Mouse (Mus musculus) monocyte, adult 5-6 weeks (primary cell): ENCODE measurements around the gene Stx19. TPM values are rescaled to one million over a fixed set of nuclear protein-coding genes. Genes with fewer than 3 reads are reported as not detected.

Experiments used
- ATAC-seq: fragments of 153-309, 156-312 bp; replicated peaks from 2 replicates; pipeline ENCODE4 v1.8.0; 2017; ENCODE audit warnings: mild to moderate bottlenecking; ENCODE audit not compliant: low TSS enrichment, insufficient number of reproducible peaks, severe bottlenecking, poor library complexity, low FRiP score
- total RNA-seq: library from RNA; stranded (forward); fragments of 200-1000, 200-491, 200-594 nt; gene quantifications from 3 replicates; pipeline ENCODE4 v1.2.3, GENCODE M21; 2017

Gene Stx19
- total RNA-seq, result 0.43 TPM in 1 of 3 replicates, not detected in the others

GRCm38 (mm10) chr16:62814491-62814890 lies at the start of gene Stx19:
Stx19 (plus strand) TSS chr16:62814676.
- no peak for ATAC-seq

GRCm38 (mm10) chr16:62773462-62773861 lies 41.0 kb upstream of the Stx19 start:
- no peak for ATAC-seq

DNA sequence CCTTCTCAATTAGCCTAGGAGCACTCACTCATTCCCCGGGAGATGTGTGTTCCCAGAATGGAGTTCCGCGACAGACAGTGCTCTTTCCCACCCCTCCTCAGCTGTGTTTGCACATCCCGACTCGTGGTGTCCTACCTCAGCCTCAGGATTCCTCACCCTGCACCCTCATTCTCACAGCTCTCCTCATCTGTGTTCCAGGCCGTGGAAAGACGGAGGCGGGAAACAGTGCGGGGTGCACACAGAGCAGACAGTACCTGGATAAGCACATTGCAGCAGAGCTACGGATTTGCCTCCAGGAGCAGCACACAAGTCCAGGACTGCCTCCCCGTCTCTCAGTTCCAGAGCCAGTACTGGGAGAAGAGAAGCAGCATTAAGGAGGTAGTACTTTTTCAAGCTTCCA lies 38.4 kb upstream of the Stx19 start:
- no peak for ATAC-seq

DNA sequence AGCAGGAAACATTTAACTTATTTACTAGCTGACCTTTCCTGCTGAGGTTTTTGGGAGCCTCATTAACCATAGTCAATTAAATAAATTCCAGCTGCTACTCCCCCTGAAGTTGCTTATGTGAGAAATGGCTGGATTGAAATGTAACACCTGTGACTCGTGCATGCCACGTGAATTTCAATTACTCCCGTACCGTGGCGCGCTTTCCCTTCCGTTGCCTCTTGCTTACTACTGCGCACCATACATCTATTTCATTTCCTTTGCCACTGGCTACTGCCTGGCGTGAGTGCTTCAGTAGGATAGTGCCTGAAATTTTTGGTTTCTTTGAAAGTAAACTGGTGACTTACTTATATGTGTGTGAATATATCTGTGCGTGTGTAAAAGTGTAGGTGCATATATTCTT lies 36.2 kb upstream of the Stx19 start:
- no peak for ATAC-seq

DNA sequence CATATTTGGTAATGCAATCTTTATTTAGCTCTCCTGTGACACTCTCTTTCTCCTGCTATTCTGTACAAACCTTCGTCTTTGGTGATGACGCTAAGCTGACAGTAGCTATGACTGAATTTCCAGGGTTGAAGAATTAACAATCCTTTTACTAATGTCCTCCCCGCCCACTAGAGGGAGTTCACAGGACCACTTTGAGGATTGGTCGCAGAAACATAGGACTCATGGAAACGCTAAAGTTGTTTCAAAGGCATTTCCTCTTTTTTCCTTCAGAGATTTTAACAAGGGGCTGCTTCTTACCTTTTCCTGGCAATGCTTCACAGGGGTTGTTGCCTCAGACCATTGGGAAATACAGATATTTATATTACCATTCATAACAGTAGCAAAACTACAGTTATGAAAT lies 32.2 kb upstream of the Stx19 start:
- ATAC-seq, result no peak

- peak; percentile 96 for ATAC-seq
Observed at GRCm38 (mm10) chr16:62786621-62787331, 27.7 kb upstream of the Stx19 start, which contains the start of gene Nsun3. Nsun3 (minus strand) TSS chr16:62786818.

GRCm38 (mm10) chr16:62796608-62797007 lies 17.9 kb upstream of the Stx19 start:
- no peak for ATAC-seq

GRCm38 (mm10) chr16:62798808-62799207 lies 15.7 kb upstream of the Stx19 start:
- no peak for ATAC-seq

DNA sequence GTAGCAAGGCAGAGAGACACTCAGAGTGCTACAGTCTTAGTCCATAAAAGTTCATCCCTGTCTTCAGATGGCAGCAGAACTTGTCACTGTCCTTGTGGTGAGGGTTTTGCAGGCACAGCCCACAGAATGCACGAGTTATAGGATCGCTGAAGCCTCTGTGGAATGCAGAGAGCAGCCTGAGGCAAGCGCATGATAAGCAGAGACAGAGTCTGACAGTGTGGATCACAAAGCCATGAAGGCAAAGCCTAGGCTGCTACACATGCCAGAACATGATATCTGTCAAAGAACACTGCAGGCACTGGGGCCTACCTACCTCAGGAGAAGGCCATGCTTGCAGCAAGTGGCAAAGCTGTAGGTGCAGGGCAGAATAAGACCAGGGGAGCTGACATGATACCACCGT lies 15.1 kb upstream of the Stx19 start:
- no peak for ATAC-seq

GRCm38 (mm10) chr16:62799839-62800238 lies 14.6 kb upstream of the Stx19 start:
- no peak for ATAC-seq

DNA sequence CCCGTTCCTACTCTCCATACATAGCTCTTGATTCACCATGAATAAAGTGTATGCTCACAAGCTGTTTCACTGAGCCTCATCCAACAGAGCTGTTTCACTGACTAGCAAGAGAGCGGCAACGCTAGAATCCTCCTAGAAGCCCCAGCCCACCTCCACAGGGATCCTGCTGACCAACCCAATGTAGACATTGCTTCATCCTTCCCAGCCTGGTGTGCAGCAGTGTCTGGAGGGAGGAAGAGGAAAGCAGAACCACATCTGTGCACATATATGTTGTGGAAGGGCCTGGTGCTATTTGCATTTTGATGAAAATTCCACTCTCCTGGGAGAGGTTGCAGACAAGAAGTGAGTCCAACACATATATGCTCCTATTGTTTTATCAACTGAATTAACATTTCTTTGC lies 9.9 kb upstream of the Stx19 start:
- no peak for ATAC-seq

- ATAC-seq, result no peak
Observed at GRCm38 (mm10) chr16:62807249-62807979, 7.1 kb upstream of the Stx19 start.

- ATAC-seq, result no peak
Observed at GRCm38 (mm10) chr16:62810855-62811254, 3.6 kb upstream of the Stx19 start.

DNA sequence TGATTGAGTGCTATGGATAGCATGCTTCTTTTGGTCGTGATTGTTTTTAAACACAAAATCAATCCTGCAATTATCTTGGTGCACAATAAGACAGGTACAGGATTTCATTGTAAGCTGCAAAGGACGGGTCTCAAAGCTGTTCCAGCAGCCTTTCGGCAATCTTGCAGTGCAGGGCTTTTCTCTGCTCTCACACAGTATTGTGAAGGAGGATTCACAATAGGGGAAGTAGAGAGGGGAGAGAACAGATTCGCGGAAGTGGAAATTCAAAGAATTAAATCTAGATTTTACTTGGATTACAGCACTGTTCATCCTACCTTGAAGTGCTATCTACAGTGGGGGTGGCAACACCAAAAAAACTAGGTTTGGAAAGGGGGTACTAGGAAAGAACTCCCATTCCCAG lies 686 bp upstream of the Stx19 start:
- ATAC-seq, result no peak

DNA sequence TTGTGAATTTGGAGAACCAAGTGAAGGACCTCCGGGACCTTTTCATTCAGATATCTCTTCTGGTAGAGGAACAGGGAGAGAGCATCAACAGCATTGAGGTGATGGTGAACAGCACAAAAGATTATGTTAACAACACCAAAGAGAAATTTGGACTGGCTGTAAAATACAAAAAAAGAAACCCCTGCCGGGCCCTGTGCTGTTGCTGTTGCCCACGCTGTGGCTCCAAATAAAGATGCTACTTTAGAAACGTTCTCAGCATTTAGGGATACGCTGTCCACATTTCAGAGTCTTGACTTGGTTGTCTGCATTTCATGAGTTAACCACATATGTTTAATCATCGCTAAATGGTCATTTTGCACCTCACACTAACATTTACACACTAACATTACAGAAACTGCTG lies 8.0 kb downstream of the Stx19 start:
- ATAC-seq, result no peak

DNA sequence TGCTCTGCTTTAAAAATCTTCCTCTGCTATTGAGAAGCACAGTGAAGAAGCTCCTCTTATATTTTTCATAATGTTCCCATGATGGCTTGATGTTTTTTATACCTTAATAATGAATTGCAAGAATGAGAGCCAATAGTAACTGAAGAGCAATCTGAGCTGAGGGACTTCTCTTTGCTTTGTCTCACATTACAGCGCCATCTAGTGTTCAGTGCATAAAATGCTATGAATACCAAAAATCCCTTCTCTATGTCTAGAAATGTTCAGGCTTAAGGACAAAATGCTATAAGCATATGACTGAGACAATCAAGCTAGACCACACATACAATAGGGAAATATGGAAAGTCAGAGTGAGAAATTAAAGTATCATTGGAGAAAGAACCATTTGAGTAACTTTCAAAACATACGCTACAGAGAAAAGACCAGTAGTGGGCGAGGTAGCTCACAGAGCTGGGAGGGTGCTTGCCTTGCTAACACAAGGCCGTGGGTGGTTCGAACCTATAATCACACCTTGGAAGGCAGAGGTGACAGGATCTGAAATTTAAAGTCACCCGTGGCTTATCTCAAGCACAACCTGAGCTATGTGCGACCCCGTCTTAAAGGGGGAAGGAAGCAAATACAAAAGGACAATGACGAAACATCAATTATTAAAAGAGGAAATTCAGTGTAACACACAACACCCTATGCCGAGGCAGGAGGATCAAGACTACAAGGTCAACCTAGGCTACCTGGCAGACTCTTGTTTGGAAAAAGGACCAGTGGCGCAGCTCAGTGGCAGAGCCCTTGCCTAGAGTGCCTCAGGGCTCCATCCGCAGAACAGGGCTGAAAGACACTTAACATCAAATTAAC lies 11.9 kb downstream of the Stx19 start:
- ATAC-seq, result peak; percentile 70; the same call in 1 of the 2 replicates

- no peak for ATAC-seq
Observed at GRCm38 (mm10) chr16:62832027-62832426, 17.6 kb downstream of the Stx19 start.

DNA sequence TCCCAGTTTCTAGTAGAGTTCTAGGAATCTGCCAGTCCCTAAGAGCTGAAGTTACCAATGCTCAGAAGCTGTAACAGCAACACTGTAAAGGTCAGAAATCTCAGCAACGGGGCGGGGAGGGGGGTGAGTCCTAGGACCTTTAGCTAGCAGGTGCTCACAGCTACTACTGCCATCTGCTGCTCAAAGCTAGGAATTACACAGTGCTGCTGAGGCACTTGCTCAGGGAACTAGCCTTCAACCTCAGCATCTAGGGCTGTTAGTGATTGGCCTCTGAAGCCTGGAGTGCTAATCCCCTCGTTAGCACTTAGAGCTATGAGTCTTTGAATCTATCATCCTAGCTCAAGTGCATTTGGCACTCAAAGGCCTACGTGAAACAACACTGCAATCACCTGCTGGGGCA lies 18.0 kb downstream of the Stx19 start:
- ATAC-seq, result peak; percentile 95

GRCm38 (mm10) chr16:62834016-62834735 lies 19.7 kb downstream of the Stx19 start:
- no peak for ATAC-seq
